Mouse (Mus musculus) heart, postnatal 0 days (tissue): ENCODE results near the gene Rasgef1b.

Experiments used
- CTCF ChIP-seq: IDR thresholded peaks from 2 replicates; pipeline ENCODE4 v1.5.1; 2016; ENCODE audit warnings: antibody characterized with exemption, control low read depth, low read depth
- EP300 ChIP-seq: IDR thresholded peaks from 2 replicates; pipeline ENCODE4 v1.6.1; 2016; ENCODE audit warnings: antibody characterized with exemption, low read depth

DNA sequence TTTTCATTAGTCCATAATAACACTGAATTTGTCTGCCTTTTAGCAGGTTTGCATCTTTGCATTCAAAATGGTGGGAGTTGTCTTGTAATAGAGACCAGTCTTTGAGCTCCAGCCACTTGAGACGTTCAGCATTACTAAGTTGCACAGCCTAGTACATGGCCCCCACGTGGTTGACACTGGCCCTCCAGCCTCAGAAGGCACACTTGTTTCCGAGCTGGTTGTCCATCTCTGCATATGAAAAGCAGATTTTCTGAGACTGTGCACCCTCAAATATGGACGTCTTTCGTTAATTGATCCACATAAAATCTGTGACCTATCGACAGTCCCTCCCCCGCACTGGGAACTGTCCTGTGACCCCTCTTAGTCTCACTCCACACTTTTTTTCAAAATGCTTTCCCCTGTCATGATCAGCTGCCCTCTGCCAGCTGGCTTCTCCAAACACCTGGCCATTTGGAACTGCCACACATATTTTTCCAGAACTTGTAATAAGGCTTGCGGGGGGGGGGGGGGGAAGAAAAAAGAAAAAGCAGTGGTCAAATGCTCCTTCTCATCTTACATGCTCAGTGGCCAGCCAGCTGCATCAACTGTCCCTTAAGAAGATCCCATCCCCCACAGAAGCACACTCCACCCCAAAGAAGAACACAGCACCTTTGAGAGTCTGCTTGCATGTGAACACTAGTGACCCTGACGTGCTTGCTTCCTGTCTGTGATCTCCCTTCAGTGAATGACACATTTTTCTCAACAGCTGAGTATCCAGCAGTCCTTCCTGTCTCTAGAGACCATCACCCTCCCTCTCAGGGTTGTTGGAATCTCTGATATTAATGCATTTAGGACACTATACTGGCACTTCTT lies 231.7 kb downstream of the Rasgef1b start:
- no peak for TF ChIP-seq CTCF
- TF ChIP-seq EP300, result no peak
